Mouse (Mus musculus) kidney, postnatal 10 days (tissue): ENCODE data around the gene Slc26a10.
"Not testable (repeated sequence)": the region's sequence is repeated elsewhere in the genome, so short reads cannot be mapped to it uniquely, and the experiment has no call there.

Experiments
- DNase-seq: peaks from one replicate; pipeline ENCODE4 v3.0.0; 2021; ENCODE audit warnings: mixed read lengths

Gene Slc26a10

DNA sequence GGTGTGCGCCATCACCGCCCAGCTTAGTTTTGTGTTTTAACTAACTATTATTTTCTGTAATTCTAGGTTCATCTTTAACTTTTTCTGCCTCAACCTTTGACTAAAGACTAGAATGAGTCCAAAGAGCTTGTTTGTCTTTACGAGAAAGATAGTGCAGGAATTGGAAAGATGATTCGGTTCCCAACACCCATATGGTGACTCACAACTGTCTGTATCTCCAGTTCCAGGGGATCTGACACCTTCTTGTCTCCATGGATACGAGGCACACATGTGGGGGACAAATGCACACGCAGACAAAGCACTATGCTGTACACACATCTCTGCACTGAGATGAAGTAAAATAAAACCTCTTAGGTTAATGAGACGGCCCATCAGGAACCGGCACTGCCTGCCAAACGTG is 20.4 kb downstream of the Slc26a10 start:
- DNase-seq, result no peak

DNA sequence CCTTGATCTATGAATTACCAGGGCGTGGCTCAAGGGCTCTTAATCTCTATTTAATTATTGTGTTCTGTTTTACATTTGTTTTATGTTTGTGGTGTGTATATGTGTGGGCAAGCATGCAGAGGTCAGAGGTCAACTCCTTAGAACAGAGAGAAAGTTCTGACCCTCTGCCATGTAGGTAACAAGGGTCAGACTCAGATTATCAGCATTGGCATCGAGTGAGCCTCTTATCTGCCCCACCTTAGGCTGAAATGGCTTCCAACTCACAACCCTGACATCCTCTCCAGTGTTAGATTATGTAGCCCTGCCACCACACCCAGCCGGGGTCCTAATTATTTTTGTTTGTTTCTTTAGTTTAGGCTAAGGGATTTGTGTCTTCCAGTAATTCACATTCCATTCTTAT is 22.0 kb downstream of the Slc26a10 start:
- DNase-seq, result no peak

- no peak for DNase-seq
Observed at GRCm38 (mm10) chr10:127156511-127156910, 23.9 kb downstream of the Slc26a10 start.

DNA sequence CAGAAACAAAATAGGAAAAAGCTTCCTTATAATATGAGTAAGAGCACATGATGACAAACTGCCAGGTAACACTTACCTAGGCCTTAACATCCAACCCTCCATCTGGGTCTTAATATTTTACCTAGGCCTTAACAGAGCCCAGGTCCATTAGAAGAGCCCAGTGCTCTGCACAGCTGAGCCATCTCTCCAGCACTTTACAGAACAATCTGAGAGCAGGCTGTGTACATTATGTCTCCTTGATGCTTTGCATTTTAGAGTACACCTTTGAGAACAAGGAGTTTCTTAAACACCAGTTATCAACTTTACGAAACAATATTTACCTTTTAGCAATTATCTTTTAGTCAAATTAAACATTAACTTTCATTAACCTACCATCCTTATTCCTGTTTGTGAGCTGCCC is 24.4 kb downstream of the Slc26a10 start:
- no peak for DNase-seq

- DNase-seq, result no peak
Observed at GRCm38 (mm10) chr10:127154652-127155051, 25.8 kb downstream of the Slc26a10 start.

DNA sequence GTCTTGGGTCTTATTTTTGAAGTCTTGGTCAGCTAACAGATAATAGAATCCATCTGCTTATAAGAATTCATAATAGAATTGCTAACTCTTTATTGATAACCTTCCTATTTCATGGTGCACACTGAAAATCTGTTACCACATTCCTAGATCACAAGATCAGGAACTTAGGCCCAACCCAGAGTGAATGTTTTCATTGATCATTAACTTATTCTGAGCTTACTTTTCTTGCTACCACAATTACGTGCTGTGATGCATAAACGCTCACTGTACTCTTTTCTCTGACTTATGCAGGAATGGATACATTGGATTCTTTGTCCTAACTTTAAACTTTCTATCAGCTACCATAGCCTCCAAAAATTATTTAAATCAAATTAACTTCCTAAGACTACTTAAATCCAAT is 26.2 kb downstream of the Slc26a10 start:
- DNase-seq, result no peak

DNA sequence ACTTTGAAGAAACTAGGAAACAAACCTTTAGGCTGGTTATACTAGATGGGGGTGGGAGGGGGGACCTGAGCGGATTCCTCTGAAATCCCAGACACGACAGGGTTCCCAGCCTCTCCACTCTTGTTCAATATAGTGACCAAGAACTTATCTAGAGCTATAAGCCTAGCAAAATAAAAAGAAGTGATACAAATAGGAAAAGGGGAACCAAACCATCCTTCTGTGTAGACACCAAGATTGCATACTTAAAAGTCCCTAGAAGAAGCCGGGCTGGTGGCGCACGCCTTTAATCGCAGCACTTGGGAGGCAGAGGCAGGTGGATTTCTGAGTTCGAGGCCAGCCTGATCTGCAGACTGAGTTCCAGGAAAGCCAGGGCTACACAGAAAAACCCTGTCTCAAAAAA is 27.1 kb downstream of the Slc26a10 start:
- no peak for DNase-seq

DNA sequence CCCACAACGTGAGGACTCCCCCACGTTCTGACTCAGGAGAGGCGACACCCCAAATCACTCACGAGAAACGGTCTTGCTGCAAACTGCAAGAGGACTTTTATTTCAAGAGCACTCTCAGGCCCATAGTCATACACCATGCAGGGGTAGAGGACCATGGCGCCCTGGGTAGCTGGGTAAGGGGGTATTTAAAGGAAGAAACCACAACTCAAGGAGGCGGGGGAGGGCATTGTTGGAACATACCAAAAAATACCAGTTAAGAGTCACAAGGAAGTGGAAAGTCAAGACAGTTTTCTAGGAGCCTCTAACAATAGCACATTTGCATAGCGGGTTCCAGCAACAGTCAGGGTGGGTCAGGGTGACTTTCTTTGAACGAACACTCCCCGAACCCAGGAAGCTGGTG is 27.9 kb downstream of the Slc26a10 start:
- DNase-seq, result not testable (repeated sequence)

DNA sequence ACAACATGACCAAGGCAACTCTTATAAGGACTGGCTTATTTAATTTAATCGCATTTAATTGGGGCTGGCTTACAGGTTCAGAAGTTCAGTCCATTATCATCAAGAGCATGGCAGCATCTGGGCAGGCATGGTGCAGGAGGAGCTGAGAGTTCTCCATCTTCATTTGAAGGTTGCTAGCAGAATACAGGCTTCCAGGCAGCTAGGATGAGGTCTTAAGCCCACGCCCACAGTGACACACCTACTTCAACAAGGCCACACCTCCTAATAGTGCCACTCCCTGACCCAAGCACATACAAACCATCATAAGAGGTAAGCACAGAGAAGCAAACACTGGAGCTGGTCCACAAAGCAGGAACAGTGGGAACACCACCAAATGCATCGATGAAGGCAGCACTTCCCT is 29.2 kb downstream of the Slc26a10 start:
- DNase-seq, result not testable (repeated sequence)

DNA sequence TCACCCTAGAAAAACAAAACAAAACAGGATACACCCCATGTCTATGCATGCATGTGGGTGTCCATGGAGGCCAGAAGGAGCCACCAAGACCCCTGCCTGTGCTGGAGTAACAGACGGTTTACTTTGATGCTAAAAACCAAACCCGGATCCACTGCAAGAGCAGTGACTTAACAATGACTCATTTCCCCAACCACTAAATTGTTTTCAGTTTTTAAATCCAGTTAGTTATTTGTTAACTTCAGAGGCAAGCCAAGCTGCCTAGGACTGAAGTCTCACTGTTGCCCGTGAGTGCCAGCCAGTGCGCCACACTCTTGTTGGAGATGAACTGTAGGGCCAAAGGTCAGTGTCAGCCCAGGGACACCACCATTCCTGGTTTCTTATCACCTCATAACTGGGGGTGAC is 30.0 kb downstream of the Slc26a10 start:
- peak; percentile 59 for DNase-seq

DNA sequence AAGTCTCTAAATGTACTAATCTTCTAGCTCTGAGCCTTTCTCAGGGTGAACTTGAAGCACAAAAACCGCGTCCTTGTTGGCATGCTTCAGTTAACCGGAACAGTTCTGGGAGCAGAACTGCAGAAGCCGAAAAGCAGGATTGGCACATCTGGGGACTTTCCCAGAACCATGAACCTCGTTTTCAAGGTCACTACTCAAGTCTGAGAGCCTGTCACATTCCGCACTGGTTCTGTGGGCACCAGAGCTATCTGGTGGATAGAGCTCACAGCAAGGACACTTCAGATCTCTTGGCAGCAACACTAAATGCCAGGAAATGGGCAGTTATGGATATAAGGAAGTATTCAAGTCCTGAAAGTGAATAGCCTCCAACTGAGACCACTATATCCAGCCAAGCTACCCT is 33.3 kb downstream of the Slc26a10 start:
- no peak for DNase-seq

DNA sequence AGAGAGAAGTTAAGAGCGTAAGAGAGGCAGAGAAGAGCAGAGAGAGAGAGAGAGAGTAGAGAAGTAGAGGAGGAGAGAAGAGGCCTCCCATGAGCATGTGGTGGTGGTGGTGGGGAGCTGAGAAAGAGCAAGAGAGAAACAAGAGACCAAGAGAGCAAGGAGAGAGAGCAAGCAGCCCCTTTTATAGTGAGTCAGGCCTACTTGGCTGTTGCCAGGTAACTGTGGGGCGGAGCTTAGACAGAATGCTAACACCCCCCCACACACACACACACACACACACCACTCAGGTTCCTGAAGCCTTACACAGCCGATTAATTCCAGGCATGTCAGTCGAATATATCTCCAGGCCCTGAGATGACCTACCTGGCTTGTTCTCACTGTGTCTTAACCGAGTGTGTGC is 35.1 kb downstream of the Slc26a10 start:
- no peak for DNase-seq

- DNase-seq, result no peak
Observed at GRCm38 (mm10) chr10:127144536-127144935, 35.9 kb downstream of the Slc26a10 start.

DNA sequence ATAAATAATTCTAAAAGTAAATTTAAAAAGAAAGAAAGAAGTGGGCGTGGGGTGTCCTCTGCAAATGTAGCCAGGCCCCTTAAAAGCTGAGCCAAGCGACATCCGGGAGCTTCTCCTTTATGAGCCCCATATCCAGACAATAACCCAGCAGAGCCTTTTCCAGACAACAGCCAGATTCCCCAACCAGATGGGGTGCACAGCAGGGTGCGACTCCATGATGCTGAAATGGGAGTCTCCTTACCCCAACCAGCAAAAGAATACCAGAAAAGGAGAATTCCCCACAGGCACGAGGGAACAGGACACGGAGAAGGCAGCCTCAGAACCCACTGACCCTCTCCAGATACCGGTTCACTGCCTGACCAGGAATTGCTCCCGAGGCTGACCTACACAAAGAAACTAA is 37.2 kb downstream of the Slc26a10 start:
- DNase-seq, result no peak

GRCm38 (mm10) chr10:127141500-127141899 is 38.9 kb downstream of the Slc26a10 start:
- DNase-seq, result no peak

DNA sequence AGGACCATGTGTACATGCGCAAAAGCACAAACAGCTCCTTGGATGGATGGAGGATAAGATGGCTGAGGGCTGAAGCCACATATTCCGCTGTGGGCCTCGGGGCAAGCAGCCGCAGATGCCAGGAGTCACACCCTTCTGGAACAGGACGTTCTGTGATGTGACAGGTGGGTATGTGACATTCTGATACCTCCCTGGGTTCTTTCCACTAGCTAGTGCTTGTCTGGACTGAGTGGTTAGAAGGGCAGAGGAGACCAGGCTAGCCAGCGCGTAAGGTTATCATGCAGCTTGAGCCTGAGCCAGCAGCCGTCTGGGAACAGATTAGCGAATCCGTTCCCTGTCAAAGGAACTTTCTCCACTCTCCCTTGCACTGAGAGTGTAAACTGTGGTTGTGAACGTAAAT is 39.5 kb downstream of the Slc26a10 start:
- DNase-seq, result no peak

DNA sequence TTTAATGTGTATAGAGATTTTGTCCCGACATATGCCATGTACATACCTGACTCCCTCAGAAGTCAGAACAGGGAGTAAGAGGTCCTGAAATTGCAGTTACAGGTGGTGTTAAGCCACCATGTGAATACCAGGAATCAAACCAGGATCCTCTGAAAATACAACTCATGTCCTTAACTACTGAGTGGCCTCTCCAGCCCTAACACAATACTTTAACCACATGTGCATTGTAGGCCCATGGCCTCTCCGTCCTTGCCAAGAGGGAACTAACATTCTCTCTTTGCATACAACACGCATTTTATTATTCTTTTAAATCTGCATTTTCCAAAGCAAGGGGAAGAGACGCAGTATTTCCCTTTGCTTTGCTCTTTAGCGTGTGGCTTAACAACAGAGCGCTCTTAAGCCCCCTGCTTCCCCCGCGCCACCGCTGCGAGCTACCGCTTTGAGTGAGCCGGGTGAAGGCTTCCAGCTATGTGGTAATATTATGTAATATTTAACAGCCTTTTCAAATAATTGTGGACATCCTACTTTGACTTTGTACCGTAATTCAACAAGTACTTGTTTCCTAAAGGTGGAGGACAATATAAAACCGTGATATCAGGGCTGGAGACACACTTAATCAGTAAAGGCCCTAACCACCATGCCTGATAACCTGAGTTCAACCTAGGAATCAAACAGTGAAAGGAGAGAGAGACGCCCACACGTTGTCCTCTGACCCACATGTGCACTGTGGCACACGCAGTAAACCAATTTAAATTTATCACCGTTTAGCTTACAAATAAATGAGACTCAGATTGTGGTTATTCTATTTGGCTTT is 41.9 kb downstream of the Slc26a10 start:
- no peak for DNase-seq

GRCm38 (mm10) chr10:127137896-127138295 is 42.5 kb downstream of the Slc26a10 start:
- no peak for DNase-seq

- DNase-seq, result no peak
Observed at GRCm38 (mm10) chr10:127136510-127136909, 43.9 kb downstream of the Slc26a10 start.

GRCm38 (mm10) chr10:127135118-127135836 is 45.2 kb downstream of the Slc26a10 start:
- DNase-seq, result no peak

DNA sequence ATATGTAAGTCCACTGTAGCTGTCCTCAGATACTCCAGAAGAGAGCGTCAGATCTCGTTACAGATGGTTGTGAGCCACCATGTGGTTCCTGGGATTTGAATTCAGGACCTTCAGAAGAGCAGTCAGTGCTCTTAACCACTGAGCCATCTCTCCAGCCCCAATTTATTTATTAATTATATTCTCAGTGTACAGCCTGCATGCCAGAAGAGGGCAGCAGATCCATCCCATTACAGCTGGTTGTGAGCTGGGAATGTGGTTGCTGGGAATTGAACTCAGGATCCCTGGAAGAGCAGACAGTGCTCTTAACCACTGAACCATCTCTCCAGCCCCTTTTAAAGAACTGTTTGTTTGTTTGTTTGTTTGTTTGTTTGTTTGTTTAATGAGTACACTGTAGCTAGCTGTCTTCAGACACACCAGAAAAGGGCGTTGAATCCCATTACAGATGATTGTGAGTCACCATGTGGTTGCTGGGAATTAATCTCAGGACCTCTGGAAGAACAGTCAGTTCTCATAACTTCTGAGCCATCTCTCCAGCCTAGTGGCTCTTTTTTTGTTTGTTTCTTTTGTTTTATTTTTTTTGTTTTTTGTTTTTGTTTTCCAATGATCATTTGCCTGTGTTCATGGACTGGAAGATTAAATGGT is 45.9 kb downstream of the Slc26a10 start:
- peak; percentile 39 for DNase-seq

GRCm38 (mm10) chr10:127132469-127132868 is 48.0 kb downstream of the Slc26a10 start:
- DNase-seq, result no peak

DNA sequence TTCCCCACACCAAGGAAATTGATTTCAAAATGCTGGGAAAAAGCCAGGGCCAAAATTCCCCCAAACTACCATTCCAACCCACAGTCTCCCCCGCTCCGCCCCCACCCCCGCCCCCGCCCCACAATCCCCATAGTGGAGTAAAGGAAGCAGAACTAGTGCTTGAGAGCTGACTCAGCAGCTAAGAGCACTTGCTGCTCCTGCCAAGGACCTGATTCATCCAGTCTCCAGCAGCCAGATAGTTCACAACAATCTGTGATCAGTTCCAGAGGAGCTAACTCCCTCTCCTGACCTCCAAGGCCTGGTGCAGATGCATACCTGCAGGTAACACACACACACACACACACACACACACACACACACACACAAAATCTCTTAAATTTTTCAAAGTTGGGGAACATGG is 51.0 kb downstream of the Slc26a10 start:
- no peak for DNase-seq

GRCm38 (mm10) chr10:127127711-127128279 is 52.6 kb downstream of the Slc26a10 start:
- DNase-seq, result no peak
